ENCODE assay signal across 32 mouse cellular contexts in the genomic region with DNA sequence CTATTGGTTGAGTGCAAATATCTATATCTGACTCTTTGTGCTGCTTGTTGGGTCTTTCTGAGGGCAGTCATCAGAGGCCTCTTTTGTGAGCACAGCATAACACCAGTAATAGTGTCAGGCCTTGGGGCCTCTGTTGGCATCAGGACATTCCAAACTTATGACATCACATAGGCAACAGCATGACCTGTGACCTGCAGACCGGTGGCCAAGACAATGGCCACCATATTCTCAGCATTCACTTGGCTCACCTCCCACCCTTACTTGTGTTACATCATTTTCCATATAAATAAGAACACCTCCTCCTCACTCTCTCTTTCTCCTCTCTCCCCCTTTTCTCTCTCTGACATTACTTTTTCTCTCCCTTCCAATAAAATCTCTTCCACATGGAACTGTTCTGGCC. TPM values are rescaled to one million over a fixed set of nuclear protein-coding genes. Genes with fewer than 3 reads are reported as not detected.
DNase-seq lines count a peak whose midpoint lies in the region; ATAC-seq and TF ChIP-seq lines count a peak whose summit lies in the region.
"Had no signal": no experiment of that assay in that cellular context is flagged by ENCODE, and none has a peak within 500 bp of the region (broad histone marks: within the 10 kb centered on the region; RNA-seq: fewer than 3 reads in every experiment).

No protein-coding gene starts in this region.

- H3K4me3 ChIP-seq in heart, embryonic 15.5 days = no peak overlapping the region
- peak overlapping the region; percentile 84 for H3K4me3 ChIP-seq in testis, adult 2 months (ENCODE audit: control insufficient read depth, low read depth, low read length)
- no peak overlapping the region for H3K4me3 ChIP-seq in hindbrain, embryonic 14.5 days (replicated peaks; ENCODE audit: low read length)
- H3K4me3 ChIP-seq: embryonic facial prominence, embryonic 13.5 days; erythroblast, embryonic 14.5 days; forebrain, embryonic 12.5 days; midbrain, embryonic 10.5 days; myocyte had no signal

- H3K9ac ChIP-seq in heart, embryonic 15.5 days = no peak overlapping the region
- no peak overlapping the region for H3K9ac ChIP-seq in hindbrain, embryonic 14.5 days
- H3K9ac ChIP-seq: embryonic facial prominence, embryonic 13.5 days; forebrain, embryonic 12.5 days; neural tube, embryonic 13.5 days had no signal

- no peaks in the 10 kb centered on the region for H3K27me3 ChIP-seq in heart, embryonic 15.5 days
- no peaks in the 10 kb centered on the region for H3K27me3 ChIP-seq in testis, adult 2 months (ENCODE audit: control insufficient read depth, insufficient read depth, low read length)
- H3K27me3 ChIP-seq in hindbrain, embryonic 14.5 days (ENCODE audit: control insufficient read depth, insufficient read depth, low read length) = no peaks in the 10 kb centered on the region
- H3K27me3 ChIP-seq: embryonic facial prominence, embryonic 13.5 days; forebrain, embryonic 12.5 days; neural tube, embryonic 13.5 days had no signal

- WGBS in heart, embryonic 15.5 days = 65% methylated on average over 1 of the region's 1 CpGs
- 50% methylated on average over 1 of the region's 1 CpGs for WGBS in hindbrain, embryonic 14.5 days

- no peak; the same call in 1 of the 2 replicates for TF ChIP-seq POLR2A in testis, adult 2 months (IDR thresholded peaks at IDR 0.05; ENCODE audit: control insufficient read depth, low read depth, low read length)

- 0 out of 2 replicates have a peak overlapping the region, but pooled peaks have one; percentile 23 for H3K4me2 ChIP-seq in heart, embryonic 15.5 days
- H3K4me2 ChIP-seq in hindbrain, embryonic 14.5 days (replicated peaks) = no peak overlapping the region
- H3K4me2 ChIP-seq: embryonic facial prominence, embryonic 13.5 days; heart, embryonic 11.5 days had no signal

- H3K27ac ChIP-seq in heart, embryonic 15.5 days = no peak overlapping the region
- peak overlapping the region; percentile 12; the same call in 1 of the 2 replicates for H3K27ac ChIP-seq in testis, adult 2 months (ENCODE audit: control insufficient read depth, insufficient read depth, low read depth, low read length)
- no peak overlapping the region for H3K27ac ChIP-seq in hindbrain, embryonic 14.5 days
- H3K27ac ChIP-seq: embryonic facial prominence, embryonic 13.5 days; forebrain, embryonic 12.5 days; kidney, postnatal 0 days; midbrain, embryonic 10.5 days; neural tube, embryonic 13.5 days had no signal

- no peaks in the 10 kb centered on the region for H3K9me3 ChIP-seq in heart, embryonic 15.5 days (replicated peaks)
- H3K9me3 ChIP-seq in hindbrain, embryonic 14.5 days (ENCODE audit: control insufficient read depth, low read length) = no peaks in the 10 kb centered on the region
- H3K9me3 ChIP-seq: embryonic facial prominence, embryonic 13.5 days; forebrain, embryonic 12.5 days; neural tube, embryonic 13.5 days had no signal

- no peak for TF ChIP-seq CTCF in testis, adult 2 months (IDR thresholded peaks at IDR 0.05; ENCODE audit: control insufficient read depth, insufficient read depth, insufficient replicate concordance, low read depth, low read length)

- H3K36me3 ChIP-seq in heart, embryonic 15.5 days = no peaks in the 10 kb centered on the region
- H3K36me3 ChIP-seq in testis, adult 2 months (ENCODE audit: control insufficient read depth, insufficient read depth, low read length) = no peaks in the 10 kb centered on the region
- no peaks in the 10 kb centered on the region for H3K36me3 ChIP-seq in hindbrain, embryonic 14.5 days (replicated peaks; ENCODE audit: control insufficient read depth, insufficient read depth)
- H3K36me3 ChIP-seq: embryonic facial prominence, embryonic 13.5 days; forebrain, embryonic 12.5 days; midbrain, embryonic 10.5 days; neural tube, embryonic 13.5 days had no signal

- H3K4me1 ChIP-seq in heart, embryonic 15.5 days (replicated peaks) = no peaks in the 10 kb centered on the region
- H3K4me1 ChIP-seq in testis, adult 2 months (ENCODE audit: control insufficient read depth, insufficient read depth, low read length) = peaks cover 9% of the 10 kb centered on the region
- H3K4me1 ChIP-seq in hindbrain, embryonic 14.5 days (replicated peaks; ENCODE audit: control insufficient read depth, insufficient read depth, low read length) = no peaks in the 10 kb centered on the region
- H3K4me1 ChIP-seq: embryonic facial prominence, embryonic 13.5 days; forebrain, embryonic 12.5 days; midbrain, embryonic 10.5 days; neural tube, embryonic 13.5 days had no signal

- no peak for DNase-seq in heart, adult 18-20 months
- DNase-seq in testis, postnatal 14 days (ENCODE audit: low spot score) = no peak
- DNase-seq in hindbrain, embryonic 14.5 days (ENCODE audit: low spot score) = no peak
- no peak for DNase-seq in urinary bladder, adult 2 months (ENCODE audit: low spot score)
- DNase-seq in right cerebral cortex, postnatal 4 days = no peak
- DNase-seq: kidney, adult 18-20 months; lung, postnatal 10 days had no signal

- ATAC-seq in heart, embryonic 15.5 days (replicated peaks; ENCODE audit: insufficient number of reproducible peaks, insufficient read depth, low FRiP score, low read depth) = no peak
- peak; percentile 8; the same call in 1 of the 2 replicates for ATAC-seq in hindbrain, embryonic 14.5 days (ENCODE audit: low FRiP score)
- ATAC-seq: inflammation-experienced regulatory T-cells, adult 6 months had no signal

RNA-seq across cellular contexts. Expression of gene Olfr24, which starts 15.2 kb away (rescaled TPM):
- not detected in 2 replicates for polyA plus RNA-seq in heart, embryonic 15.5 days (2015; fragmentation: Nextera tagmentation; extraction: Ambion mirVana)
- total RNA-seq in heart, adult 18-20 months (2021) = not detected
- polyA plus RNA-seq in testis, adult 2 months (2012; rRNA removed) = 0.58 and 1.1 TPM in 2 replicates
- not detected in 2 replicates for polyA plus RNA-seq in hindbrain, embryonic 14.5 days (2014; fragmentation: Nextera tagmentation; extraction: Ambion mirVana)
- not detected in 2 replicates for polyA plus RNA-seq in urinary bladder, adult 2 months (2012; rRNA removed)
- total RNA-seq: adrenal gland, adult 18-20 months; adrenal gland, postnatal 4 days; gastrocnemius, adult 18-20 months; gastrocnemius, postnatal 4 days; heart, postnatal 14 days; liver, adult 2 months had no signal
- polyA plus RNA-seq: C2C12; embryonic facial prominence, embryonic 13.5 days; erythroblast, embryonic 14.5 days; forebrain, embryonic 12.5 days; heart, embryonic 11.5 days; inflammation-experienced regulatory T-cells, adult 6 months; kidney, postnatal 0 days; large intestine, adult 2 months; limb, embryonic 11.5 days; liver, adult 2 months; liver, embryonic 16.5 days; midbrain, embryonic 10.5 days; midbrain, embryonic 16.5 days; myocyte; neural tube, embryonic 13.5 days; small intestine, adult 2 months; stomach, embryonic 16.5 days; thymus, postnatal 0 days had no signal

RNA-seq across cellular contexts. Expression of gene Olfr828, which starts 40.3 kb away (rescaled TPM):
- polyA plus RNA-seq in heart, embryonic 15.5 days (2015; fragmentation: Nextera tagmentation; extraction: Ambion mirVana) = not detected in 2 replicates
- total RNA-seq in heart, adult 18-20 months (2021) = not detected
- not detected in 2 replicates for polyA plus RNA-seq in testis, adult 2 months (2012; rRNA removed)
- not detected in 2 replicates for polyA plus RNA-seq in hindbrain, embryonic 14.5 days (2014; fragmentation: Nextera tagmentation; extraction: Ambion mirVana)
- polyA plus RNA-seq in urinary bladder, adult 2 months (2012; rRNA removed) = not detected in 2 replicates
- total RNA-seq: adrenal gland, adult 18-20 months; adrenal gland, postnatal 4 days; gastrocnemius, adult 18-20 months; gastrocnemius, postnatal 4 days; heart, postnatal 14 days; liver, adult 2 months had no signal
- polyA plus RNA-seq: C2C12; embryonic facial prominence, embryonic 13.5 days; erythroblast, embryonic 14.5 days; forebrain, embryonic 12.5 days; heart, embryonic 11.5 days; inflammation-experienced regulatory T-cells, adult 6 months; kidney, postnatal 0 days; large intestine, adult 2 months; limb, embryonic 11.5 days; liver, adult 2 months; liver, embryonic 16.5 days; midbrain, embryonic 10.5 days; midbrain, embryonic 16.5 days; myocyte; neural tube, embryonic 13.5 days; small intestine, adult 2 months; stomach, embryonic 16.5 days; thymus, postnatal 0 days had no signal
